Comparison of ENCODE assay signal across 1 mouse cellular context in the genomic region with DNA sequence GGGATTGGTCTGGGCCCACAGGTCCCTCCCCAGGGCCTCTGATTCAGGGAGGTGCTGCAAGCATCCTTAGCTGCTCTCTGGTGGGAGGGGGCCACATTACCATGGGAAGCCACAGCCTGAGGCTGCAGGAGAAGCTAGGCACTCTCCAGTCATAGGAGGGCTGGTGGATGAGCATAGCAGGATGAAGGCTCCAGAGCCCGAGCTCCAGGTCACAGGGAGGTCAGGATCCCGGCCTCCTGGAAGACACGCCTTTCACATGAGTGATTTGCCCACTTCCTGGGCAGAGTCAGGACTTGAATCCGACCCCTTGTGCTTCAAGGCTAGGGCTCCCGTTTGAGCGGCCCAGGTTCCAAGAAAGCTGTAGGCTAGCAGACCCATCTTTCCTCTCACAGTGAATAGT.
TF ChIP-seq lines count a peak whose summit lies in the region.

No protein-coding gene starts in this region.

TF ChIP-seq in C2C12, 6 proteins besides CTCF, POLR2A, EP300 and RAD21:
- no peak for TF ChIP-seq MYOD1 (IDR thresholded peaks at IDR 0.05; ENCODE audit: control insufficient read depth, insufficient read length, low read depth)
- TF ChIP-seq MAX (IDR thresholded peaks at IDR 0.05): no peak
- TF ChIP-seq USF1 (IDR thresholded peaks at IDR 0.05; ENCODE audit: low read depth): no peak
